Mouse (Mus musculus): Measurements from ENCODE around the gene Pou2f2. TPM values are rescaled to one million over a fixed set of nuclear protein-coding genes. Genes with fewer than 3 reads are reported as not detected.

Gene Pou2f2
- polyA plus RNA-seq, 1 experiment from 2014 or later: 3.2 TPM

- ATAC-seq (replicated peaks; ENCODE audit: low FRiP score): no peak
- Histone ChIP-seq H3K9ac (ENCODE audit: low read depth, low read length) (no peak overlapping the region), H3K27me3 (replicated peaks; ENCODE audit: control insufficient read depth, insufficient read depth, low read length) (peaks cover 22% of the 10 kb centered on the region), H3K27ac (ENCODE audit: low read depth, low read length) (no peak overlapping the region), H3K36me3 (ENCODE audit: control insufficient read depth, insufficient read depth, low read length) (no peaks in the 10 kb centered on the region), H3K4me3 (ENCODE audit: low read depth, low read length) (no peak overlapping the region), H3K9me3 (ENCODE audit: control insufficient read depth, low read length) (no peaks in the 10 kb centered on the region), H3K4me2 (no peak overlapping the region), H3K4me1 (replicated peaks; ENCODE audit: control insufficient read depth, insufficient read depth, low read length) (no peaks in the 10 kb centered on the region)
- 5% methylated on average over 5 of the region's 5 CpGs for WGBS
- peak; percentile 67 for DNase-seq (ENCODE audit: low spot score)
Measured at GRCm38 (mm10) chr7:25141761-25142160, 37.8 kb downstream of the Pou2f2 start.

- Histone ChIP-seq H3K27me3 (replicated peaks; ENCODE audit: control insufficient read depth, insufficient read depth, low read length) (peaks cover 53% of the 10 kb centered on the region), H3K4me2 (no peak overlapping the region), H3K9me3 (ENCODE audit: control insufficient read depth, low read length) (no peaks in the 10 kb centered on the region), H3K4me3 (ENCODE audit: low read depth, low read length) (no peak overlapping the region), H3K27ac (ENCODE audit: low read depth, low read length) (no peak overlapping the region), H3K9ac (ENCODE audit: low read depth, low read length) (no peak overlapping the region), H3K4me1 (replicated peaks; ENCODE audit: control insufficient read depth, insufficient read depth, low read length) (peaks cover 7% of the 10 kb centered on the region), H3K36me3 (ENCODE audit: control insufficient read depth, insufficient read depth, low read length) (no peaks in the 10 kb centered on the region)
- ATAC-seq (replicated peaks; ENCODE audit: low FRiP score) (no peak), DNase-seq (ENCODE audit: low spot score) (no peak)
- WGBS: 51% methylated on average over 3 of the region's 3 CpGs
Measured at GRCm38 (mm10) chr7:25137553-25137952, 42.0 kb downstream of the Pou2f2 start.

GRCm38 (mm10) chr7:25133092-25134049 lies 46.2 kb downstream of the Pou2f2 start:
- 8% methylated on average over 37 of the region's 38 CpGs for WGBS
- no peaks in the 10 kb centered on the region for H3K36me3 ChIP-seq (ENCODE audit: control insufficient read depth, insufficient read depth, low read length)

GRCm38 (mm10) chr7:25132318-25132960 lies 47.1 kb downstream of the Pou2f2 start:
- peak overlapping the region; percentile 57 for H3K9ac ChIP-seq (ENCODE audit: low read depth, low read length)
- H3K9me3 ChIP-seq (ENCODE audit: control insufficient read depth, low read length): no peaks in the 10 kb centered on the region
- no peaks in the 10 kb centered on the region for H3K36me3 ChIP-seq (ENCODE audit: control insufficient read depth, insufficient read depth, low read length)
- no peak for DNase-seq (ENCODE audit: low spot score)
- H3K4me2 ChIP-seq: peak overlapping the region; percentile 69
- no peak overlapping the region for H3K27ac ChIP-seq (ENCODE audit: low read depth, low read length)
- peak overlapping the region; percentile 45 for H3K4me3 ChIP-seq (ENCODE audit: low read depth, low read length)
- H3K4me1 ChIP-seq (replicated peaks; ENCODE audit: control insufficient read depth, insufficient read depth, low read length): peaks cover 7% of the 10 kb centered on the region
- 7% methylated on average over 25 of the region's 25 CpGs for WGBS
- H3K27me3 ChIP-seq (replicated peaks; ENCODE audit: control insufficient read depth, insufficient read depth, low read length): peaks cover 45% of the 10 kb centered on the region
- ATAC-seq (replicated peaks; ENCODE audit: low FRiP score): no peak; the same call in 1 of the 2 replicates

More at GRCm38 (mm10) chr7:25133092-25134049, 46.2 kb downstream of the Pou2f2 start:
- no peak overlapping the region for H3K27ac ChIP-seq (ENCODE audit: low read depth, low read length)
- H3K4me3 ChIP-seq (ENCODE audit: low read depth, low read length): no peak overlapping the region
- H3K4me2 ChIP-seq: peak overlapping the region; percentile 69
- DNase-seq (ENCODE audit: low spot score): peak; percentile 81
- H3K4me1 ChIP-seq (replicated peaks; ENCODE audit: control insufficient read depth, insufficient read depth, low read length): peaks cover 7% of the 10 kb centered on the region
- peaks cover 49% of the 10 kb centered on the region for H3K27me3 ChIP-seq (replicated peaks; ENCODE audit: control insufficient read depth, insufficient read depth, low read length)
- no peak overlapping the region for H3K9ac ChIP-seq (ENCODE audit: low read depth, low read length)
- H3K9me3 ChIP-seq (ENCODE audit: control insufficient read depth, low read length): no peaks in the 10 kb centered on the region
- peak; percentile 69 for ATAC-seq (replicated peaks; ENCODE audit: low FRiP score)

- Histone ChIP-seq H3K36me3 (ENCODE audit: control insufficient read depth, insufficient read depth, low read length) (no peaks in the 10 kb centered on the region), H3K4me2 (no peak overlapping the region)
- ATAC-seq (replicated peaks; ENCODE audit: low FRiP score): no peak
Measured at GRCm38 (mm10) chr7:25131247-25131646, 48.3 kb downstream of the Pou2f2 start.

GRCm38 (mm10) chr7:25130565-25130964 lies 49.0 kb downstream of the Pou2f2 start:
- no peaks in the 10 kb centered on the region for H3K9me3 ChIP-seq (ENCODE audit: control insufficient read depth, low read length)
- no peak overlapping the region for H3K9ac ChIP-seq (ENCODE audit: low read depth, low read length)
- no peak overlapping the region for H3K4me3 ChIP-seq (ENCODE audit: low read depth, low read length)
- ATAC-seq (replicated peaks; ENCODE audit: low FRiP score) (no peak), DNase-seq (ENCODE audit: low spot score) (no peak)
- H3K27ac ChIP-seq (ENCODE audit: low read depth, low read length): no peak overlapping the region
- peaks cover 38% of the 10 kb centered on the region for H3K27me3 ChIP-seq (replicated peaks; ENCODE audit: control insufficient read depth, insufficient read depth, low read length)
- H3K36me3 ChIP-seq (ENCODE audit: control insufficient read depth, insufficient read depth, low read length): no peaks in the 10 kb centered on the region
- 75% methylated on average over 11 of the region's 11 CpGs for WGBS
- H3K4me1 ChIP-seq (replicated peaks; ENCODE audit: control insufficient read depth, insufficient read depth, low read length): peaks cover 7% of the 10 kb centered on the region
- no peak overlapping the region for H3K4me2 ChIP-seq

More at GRCm38 (mm10) chr7:25131247-25131646, 48.3 kb downstream of the Pou2f2 start:
- Histone ChIP-seq H3K27ac (ENCODE audit: low read depth, low read length) (no peak overlapping the region), H3K27me3 (replicated peaks; ENCODE audit: control insufficient read depth, insufficient read depth, low read length) (peaks cover 43% of the 10 kb centered on the region), H3K4me1 (replicated peaks; ENCODE audit: control insufficient read depth, insufficient read depth, low read length) (peaks cover 7% of the 10 kb centered on the region), H3K9me3 (ENCODE audit: control insufficient read depth, low read length) (no peaks in the 10 kb centered on the region), H3K4me3 (ENCODE audit: low read depth, low read length) (no peak overlapping the region), H3K9ac (ENCODE audit: low read depth, low read length) (no peak overlapping the region)
- no peak for DNase-seq (ENCODE audit: low spot score)
- 84% methylated on average over 11 of the region's 11 CpGs for WGBS

GRCm38 (mm10) chr7:25129390-25129979 lies 50.0 kb downstream of the Pou2f2 start:
- ATAC-seq (replicated peaks; ENCODE audit: low FRiP score): no peak
- H3K4me2 ChIP-seq: 0 out of 2 replicates have a peak overlapping the region, but pooled peaks have one; percentile 17
- DNase-seq (ENCODE audit: low spot score): no peak

GRCm38 (mm10) chr7:25127971-25128370 lies 51.6 kb downstream of the Pou2f2 start:
- 67% methylated on average over 9 of the region's 9 CpGs for WGBS
- DNase-seq (ENCODE audit: low spot score) (no peak), ATAC-seq (replicated peaks; ENCODE audit: low FRiP score) (no peak)
- Histone ChIP-seq H3K27me3 (replicated peaks; ENCODE audit: control insufficient read depth, insufficient read depth, low read length) (peaks cover 14% of the 10 kb centered on the region), H3K4me1 (replicated peaks; ENCODE audit: control insufficient read depth, insufficient read depth, low read length) (no peaks in the 10 kb centered on the region; the same call in 1 of the 2 replicates), H3K36me3 (ENCODE audit: control insufficient read depth, insufficient read depth, low read length) (no peaks in the 10 kb centered on the region), H3K4me3 (ENCODE audit: low read depth, low read length) (no peak overlapping the region), H3K9ac (ENCODE audit: low read depth, low read length) (no peak overlapping the region), H3K4me2 (no peak overlapping the region), H3K9me3 (ENCODE audit: control insufficient read depth, low read length) (no peaks in the 10 kb centered on the region), H3K27ac (ENCODE audit: low read depth, low read length) (no peak overlapping the region)

More at GRCm38 (mm10) chr7:25129390-25129979, 50.0 kb downstream of the Pou2f2 start:
- no peaks in the 10 kb centered on the region for H3K36me3 ChIP-seq (ENCODE audit: control insufficient read depth, insufficient read depth, low read length)
- H3K27me3 ChIP-seq (replicated peaks; ENCODE audit: control insufficient read depth, insufficient read depth, low read length): peaks cover 27% of the 10 kb centered on the region
- peaks cover 4% of the 10 kb centered on the region for H3K4me1 ChIP-seq (replicated peaks; ENCODE audit: control insufficient read depth, insufficient read depth, low read length)
- no peak overlapping the region for H3K27ac ChIP-seq (ENCODE audit: low read depth, low read length)
- 46% methylated on average over 13 of the region's 13 CpGs for WGBS
- no peaks in the 10 kb centered on the region for H3K9me3 ChIP-seq (ENCODE audit: control insufficient read depth, low read length)
- H3K9ac ChIP-seq (ENCODE audit: low read depth, low read length): no peak overlapping the region
- no peak overlapping the region for H3K4me3 ChIP-seq (ENCODE audit: low read depth, low read length)
